Mouse (Mus musculus) adipose tissue, adult 10 weeks (tissue): ENCODE measurements around the gene Zp3. TPM values are rescaled to one million over a fixed set of nuclear protein-coding genes. Genes with fewer than 3 reads are reported as not detected.

Source experiments
- polyA plus RNA-seq: library from polyadenylated mRNA; stranded (reverse); fragments of 350-450 nt; fragmentation: Illumina TruSeq; extraction: RNeasy Lipid Tissue Mini Kit (QIAGEN cat#74804); gene quantifications from one replicate; pipeline ENCODE4 v1.2.3, GENCODE M21; 2014; ENCODE audit warnings: low read depth, low replicate concordance

Gene Zp3
- not detected for polyA plus RNA-seq

DNA sequence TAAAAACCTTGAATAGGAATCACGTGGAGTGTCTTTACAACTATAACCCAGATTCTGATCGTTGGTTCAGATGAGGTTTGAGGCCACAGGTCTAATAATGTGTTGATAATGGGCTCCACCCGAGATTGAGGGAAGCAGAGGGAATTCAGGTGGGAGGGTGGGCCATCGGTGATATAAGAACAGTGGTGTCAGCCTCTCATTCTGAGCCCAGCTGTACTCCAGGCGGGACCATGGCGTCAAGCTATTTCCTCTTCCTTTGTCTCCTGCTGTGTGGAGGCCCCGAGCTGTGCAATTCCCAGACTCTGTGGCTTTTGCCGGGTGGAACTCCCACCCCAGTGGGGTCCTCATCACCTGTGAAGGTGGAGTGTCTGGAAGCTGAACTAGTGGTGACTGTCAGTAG, at the start of gene Zp3:
TSS of gene Zp3 (plus strand) at position 196 of the 400 bp plus-strand sequence.

DNA sequence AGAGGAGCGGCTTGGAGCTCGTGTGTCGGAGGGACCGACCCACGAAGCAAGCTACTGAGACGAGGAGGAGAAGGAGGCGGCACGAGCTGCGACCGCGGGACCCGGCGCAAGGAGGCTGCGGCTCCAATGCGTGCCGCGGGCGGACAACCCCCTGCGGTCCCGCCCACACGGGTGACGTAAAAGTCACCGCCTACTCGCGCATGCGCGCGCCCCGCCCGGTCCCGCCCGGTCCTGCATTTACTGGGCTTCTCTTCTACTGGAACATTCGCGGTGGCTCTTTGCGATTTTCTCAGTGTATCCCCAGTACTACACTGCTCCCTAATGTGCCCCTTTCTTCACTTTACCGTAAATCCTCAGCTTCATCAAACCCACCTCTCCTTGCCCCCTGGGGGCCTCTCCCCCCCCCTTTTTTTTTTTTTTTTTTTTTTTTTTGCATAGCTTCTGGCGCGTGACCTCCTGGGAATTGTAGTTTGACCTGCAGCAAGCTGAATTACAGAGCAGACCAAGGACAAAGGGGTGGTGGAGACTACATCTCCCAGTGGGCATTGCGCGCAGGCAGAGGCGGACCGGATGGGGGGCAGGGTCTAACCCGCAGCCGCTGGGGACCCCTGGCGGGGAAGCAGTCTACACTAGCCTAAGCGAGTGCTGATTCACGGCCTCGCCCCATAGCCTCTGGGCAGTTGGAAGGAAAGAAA, 45.3 kb upstream of the Zp3 start, which contains the start of gene Ywhag:
TSS of gene Ywhag (minus strand) at position 136 of the 695 bp plus-strand sequence.

DNA sequence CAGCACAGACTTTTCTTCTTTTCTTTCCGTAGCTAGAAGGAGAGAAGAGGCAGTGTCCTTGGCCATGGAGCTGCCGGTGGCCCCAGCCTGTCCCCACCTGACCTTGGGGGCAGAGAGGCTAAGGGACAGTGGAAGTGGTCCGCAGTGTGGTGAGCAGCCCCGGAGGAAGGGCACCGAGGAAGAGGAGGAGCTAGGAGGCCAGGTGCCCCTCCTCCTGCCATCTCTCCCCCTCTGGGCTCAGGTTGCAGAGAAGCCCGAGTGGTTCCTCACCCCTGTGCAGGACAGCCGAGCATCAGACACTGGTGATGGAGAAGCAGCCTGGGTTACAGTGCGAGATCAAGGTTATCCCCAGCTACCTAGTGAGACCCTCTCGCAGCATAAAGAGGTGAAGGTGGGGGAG, 5.5 kb upstream of the Zp3 start, which contains the start of gene Ssc4d:
TSS of gene Ssc4d (minus strand) at position 167 of the 400 bp plus-strand sequence.

DNA sequence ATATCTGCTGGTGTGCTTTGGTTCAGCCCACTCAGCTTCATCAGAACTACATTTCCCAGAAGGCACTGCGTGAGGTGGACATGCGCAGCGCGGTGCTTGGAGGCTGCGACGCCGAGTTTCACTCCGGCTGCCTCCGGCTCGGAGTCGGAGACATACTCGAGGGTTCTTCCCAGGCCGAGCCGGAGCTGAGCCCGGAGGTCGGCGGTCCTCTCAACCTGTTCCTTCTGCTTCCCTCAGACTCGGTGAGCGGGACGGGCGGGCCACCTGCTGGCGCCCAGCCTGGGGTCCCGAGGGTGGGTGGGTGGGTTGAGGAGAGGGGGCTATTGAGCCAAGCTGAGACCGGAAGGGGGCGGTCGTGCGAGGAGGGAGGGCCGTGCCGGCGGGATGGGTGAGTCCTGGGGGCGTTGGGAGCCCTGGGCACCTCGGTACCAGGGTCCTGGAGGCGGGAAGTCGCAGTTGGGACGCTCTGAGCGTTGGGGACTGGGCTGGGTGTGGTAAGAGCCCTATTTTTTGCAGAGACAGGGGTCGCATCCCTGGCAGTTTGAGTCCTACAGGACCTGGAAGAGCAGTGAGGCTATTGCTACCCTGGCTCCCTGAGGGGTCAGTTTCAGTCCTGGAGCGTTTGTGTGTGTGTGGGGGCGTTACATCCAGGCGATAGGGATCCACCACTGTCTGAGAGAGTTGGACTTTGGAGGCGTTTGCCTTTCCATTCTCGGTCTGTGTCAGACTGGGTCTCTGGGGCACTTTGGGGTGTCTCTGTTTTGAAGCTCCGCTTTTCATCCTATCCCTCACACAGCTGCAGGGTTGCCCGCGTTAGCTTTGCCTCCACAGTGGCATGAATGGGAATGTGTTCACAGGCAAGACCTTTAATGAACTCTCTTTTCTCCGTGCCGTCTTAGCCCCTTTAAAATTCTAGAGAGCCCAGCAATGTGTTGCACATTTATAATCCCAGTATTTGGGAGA, 15.1 kb downstream of the Zp3 start, which contains the start of gene Dtx2:
TSS of gene Dtx2 (plus strand) at position 76 of the 963 bp plus-strand sequence.

Other genes with a start within 250 kb of the Zp3 start
- 92.4 TPM for gene Tmem120a, start 235.7 kb upstream of the Zp3 start, polyA plus RNA-seq
- gene Styxl1, start 201.7 kb upstream of the Zp3 start, polyA plus RNA-seq = 3.8 TPM
- gene Mdh2, start 201.6 kb upstream of the Zp3 start, polyA plus RNA-seq = 245 TPM
- gene Srrm3, start 173.2 kb upstream of the Zp3 start, polyA plus RNA-seq = not detected
- gene Hspb1, start 92.2 kb upstream of the Zp3 start, polyA plus RNA-seq = 85.0 TPM
- gene Ywhag, start 45.5 kb upstream of the Zp3 start, polyA plus RNA-seq = 136 TPM
- 7.0 TPM for gene Ssc4d, start 5.6 kb upstream of the Zp3 start, polyA plus RNA-seq
- gene Dtx2, start 14.7 kb downstream of the Zp3 start, polyA plus RNA-seq = 29.3 TPM
- gene Upk3b, start 58.4 kb downstream of the Zp3 start, polyA plus RNA-seq = 35.5 TPM
- gene Upk3bl, start 74.4 kb downstream of the Zp3 start, polyA plus RNA-seq = not detected
- gene Rasa4, start 103.8 kb downstream of the Zp3 start, polyA plus RNA-seq = 12.6 TPM
- 89.6 TPM for gene Polr2j, start 136.5 kb downstream of the Zp3 start, polyA plus RNA-seq
- gene Lrwd1, start 156.0 kb downstream of the Zp3 start, polyA plus RNA-seq = 15.6 TPM
- gene Alkbh4, start 156.0 kb downstream of the Zp3 start, polyA plus RNA-seq = 6.9 TPM
- gene Orai2, start 190.6 kb downstream of the Zp3 start, polyA plus RNA-seq = 5.1 TPM
- 25.3 TPM for gene Prkrip1, start 218.9 kb downstream of the Zp3 start, polyA plus RNA-seq